Comparison of ENCODE assay signal across 18 mouse cellular contexts in genomic region chr10:108286658-108287437, GRCm38 (mm10).
"Had no signal": no experiment of that assay in that cellular context is flagged by ENCODE, and none has a peak within 500 bp of the region (broad histone marks: within the 10 kb centered on the region; RNA-seq: fewer than 3 reads in every experiment).

No protein-coding gene starts in this region.

- H3K27ac ChIP-seq: kidney, embryonic 15.5 days; liver, embryonic 13.5 days; midbrain, embryonic 12.5 days; stomach, embryonic 15.5 days had no signal

- ATAC-seq: midbrain, embryonic 16.5 days had no signal

- H3K4me2 ChIP-seq: kidney, embryonic 15.5 days; liver, embryonic 13.5 days; midbrain, embryonic 12.5 days; stomach, embryonic 15.5 days had no signal

- H3K4me1 ChIP-seq: kidney, embryonic 15.5 days; stomach, embryonic 15.5 days had no signal

- H3K4me3 ChIP-seq: kidney, embryonic 15.5 days; liver, embryonic 13.5 days; midbrain, embryonic 12.5 days; myocyte; stomach, embryonic 15.5 days had no signal

- H3K9ac ChIP-seq: kidney, embryonic 15.5 days; liver, embryonic 13.5 days; midbrain, embryonic 12.5 days; stomach, embryonic 15.5 days had no signal

- H3K27me3 ChIP-seq: kidney, embryonic 15.5 days; liver, embryonic 13.5 days; midbrain, embryonic 12.5 days; stomach, embryonic 15.5 days had no signal

- DNase-seq: kidney, adult 11 months; kidney, adult 8-10 months; kidney, postnatal 10 days; kidney, postnatal 36 days; left cerebral cortex, postnatal 4 days; liver, embryonic 13.5 days; lung, adult 2 months; lung, postnatal 14 days; lung, postnatal 4 days; retina, postnatal 1 day; right cerebral cortex, postnatal 25 days; spleen, adult 18-20 months; thymus, postnatal 25 days had no signal

- H3K36me3 ChIP-seq: liver, embryonic 13.5 days; midbrain, embryonic 12.5 days; stomach, embryonic 15.5 days had no signal

- H3K9me3 ChIP-seq: kidney, embryonic 15.5 days; liver, embryonic 13.5 days; midbrain, embryonic 12.5 days; stomach, embryonic 15.5 days had no signal
